Mouse (Mus musculus): ENCODE data around the gene Vwa5b2.

DNA sequence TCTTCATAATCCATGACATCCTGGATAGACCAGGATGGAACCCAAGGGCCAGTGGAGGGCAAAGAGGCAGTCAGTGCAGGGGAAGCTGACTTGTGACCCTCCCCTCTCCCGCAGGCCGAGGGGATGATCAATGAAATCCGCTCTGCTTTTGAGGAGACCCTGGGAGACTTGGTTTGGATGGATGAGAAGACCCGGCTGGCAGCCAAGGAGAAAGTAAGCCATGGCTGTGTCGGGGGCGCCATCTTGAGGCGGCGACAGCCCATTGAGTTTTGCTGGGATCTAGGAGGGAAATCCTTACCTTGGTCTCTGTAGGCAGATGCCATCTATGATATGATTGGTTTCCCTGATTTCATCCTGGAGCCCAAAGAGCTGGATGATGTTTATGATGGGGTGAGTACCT is 52.9 kb downstream of the Vwa5b2 start:
- TF ChIP-seq POLR2A (IDR thresholded peaks at IDR 0.05; ENCODE audit: borderline replicate concordance, extremely low read depth, low read depth, low read length) (no peak), CTCF (IDR thresholded peaks at IDR 0.05; ENCODE audit: insufficient read depth, low read length) (peak; percentile 72)
